Comparison of ENCODE assay signal across 14 mouse cellular contexts in the genomic region with DNA sequence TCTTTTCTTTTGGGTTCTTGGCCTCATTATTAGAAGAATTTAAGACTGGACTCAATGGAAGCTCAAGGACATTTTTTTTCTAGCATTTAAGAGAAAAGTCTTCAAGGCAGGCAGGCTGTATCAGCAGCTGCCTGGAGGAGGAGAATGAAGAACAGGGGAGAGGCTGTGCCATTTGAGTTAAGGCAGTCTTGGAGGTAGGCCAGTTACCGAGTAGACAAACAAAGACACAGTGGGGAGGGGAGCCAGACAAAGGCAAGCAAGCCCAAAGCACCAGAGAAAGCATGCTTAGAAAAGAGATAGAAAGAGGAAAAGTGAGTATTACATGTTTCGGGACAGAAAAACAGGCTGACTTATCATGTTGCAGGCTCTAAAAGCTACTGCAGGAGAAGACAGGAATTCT.
DNase-seq lines count a peak whose midpoint lies in the region; ATAC-seq lines count a peak whose summit lies in the region.
"Had no signal": no experiment of that assay in that cellular context is flagged by ENCODE, and none has a peak within 500 bp of the region (broad histone marks: within the 10 kb centered on the region; RNA-seq: fewer than 3 reads in every experiment).

No protein-coding gene starts in this region.

- H3K9me3 ChIP-seq in hindbrain, embryonic 14.5 days (ENCODE audit: control insufficient read depth, low read length), result no peaks in the 10 kb centered on the region
- H3K9me3 ChIP-seq in hindbrain, embryonic 13.5 days, result no peaks in the 10 kb centered on the region
- H3K9me3 ChIP-seq in forebrain, embryonic 14.5 days (replicated peaks; ENCODE audit: control insufficient read depth, low read length), result no peaks in the 10 kb centered on the region
- H3K9me3 ChIP-seq: limb, embryonic 10.5 days; liver, embryonic 13.5 days had no signal

- no peak overlapping the region for H3K9ac ChIP-seq in hindbrain, embryonic 14.5 days
- no peak overlapping the region for H3K9ac ChIP-seq in hindbrain, embryonic 13.5 days
- no peak overlapping the region for H3K9ac ChIP-seq in forebrain, embryonic 14.5 days (ENCODE audit: low read length)
- H3K9ac ChIP-seq: liver, embryonic 13.5 days had no signal

- H3K27ac ChIP-seq in hindbrain, embryonic 14.5 days, result no peak overlapping the region
- H3K27ac ChIP-seq in hindbrain, embryonic 13.5 days, result no peak overlapping the region
- H3K27ac ChIP-seq in forebrain, embryonic 14.5 days (ENCODE audit: low read depth, low read length), result no peak overlapping the region
- H3K27ac ChIP-seq: limb, embryonic 10.5 days; liver, embryonic 13.5 days had no signal

- no peak overlapping the region for H3K4me2 ChIP-seq in hindbrain, embryonic 14.5 days (replicated peaks)
- no peak overlapping the region for H3K4me2 ChIP-seq in hindbrain, embryonic 13.5 days
- H3K4me2 ChIP-seq in forebrain, embryonic 14.5 days (ENCODE audit: low read length), result no peak overlapping the region
- H3K4me2 ChIP-seq: liver, embryonic 13.5 days had no signal

- 29% methylated on average over 2 of the region's 2 CpGs for WGBS in hindbrain, embryonic 14.5 days
- 21% methylated on average over 2 of the region's 2 CpGs for WGBS in hindbrain, embryonic 13.5 days
- 2% methylated on average over 2 of the region's 2 CpGs for WGBS in forebrain, embryonic 14.5 days

- no peaks in the 10 kb centered on the region for H3K36me3 ChIP-seq in hindbrain, embryonic 14.5 days (replicated peaks; ENCODE audit: control insufficient read depth, insufficient read depth)
- H3K36me3 ChIP-seq in hindbrain, embryonic 13.5 days, result no peaks in the 10 kb centered on the region
- H3K36me3 ChIP-seq in forebrain, embryonic 14.5 days (ENCODE audit: control insufficient read depth, insufficient read depth, low read length), result no peaks in the 10 kb centered on the region
- H3K36me3 ChIP-seq: limb, embryonic 10.5 days; liver, embryonic 13.5 days had no signal

- DNase-seq in hindbrain, embryonic 14.5 days (ENCODE audit: low spot score), result peak; percentile 49
- DNase-seq in ovary, adult 18-20 months (ENCODE audit: low spot score), result peak; percentile 28
- DNase-seq in ovary, postnatal 14 days (ENCODE audit: low spot score), result no peak
- DNase-seq in forebrain, embryonic 14.5 days (ENCODE audit: low spot score), result peak; percentile 74
- DNase-seq in layer of hippocampus, postnatal 36 days, result peak; percentile 28 to 40
- DNase-seq in left cerebral cortex, adult 9 months (ENCODE audit: low spot score in 2 of 2), result no peak
- DNase-seq: adrenal gland, postnatal 36 days; cerebellum, postnatal 25 days; liver, embryonic 13.5 days; right cerebral cortex, postnatal 4 days had no signal

- no peaks in the 10 kb centered on the region for H3K27me3 ChIP-seq in hindbrain, embryonic 14.5 days (ENCODE audit: control insufficient read depth, insufficient read depth, low read length)
- H3K27me3 ChIP-seq in hindbrain, embryonic 13.5 days, result no peaks in the 10 kb centered on the region
- 0 out of 2 replicates have a peak, but pooled peaks cover 2% of the 10 kb centered on the region for H3K27me3 ChIP-seq in forebrain, embryonic 14.5 days (replicated peaks; ENCODE audit: control insufficient read depth, insufficient read depth, low read length)
- H3K27me3 ChIP-seq: liver, embryonic 13.5 days had no signal

- H3K4me1 ChIP-seq in hindbrain, embryonic 14.5 days (replicated peaks; ENCODE audit: control insufficient read depth, insufficient read depth, low read length), result 0 out of 2 replicates have a peak, but pooled peaks cover 7% of the 10 kb centered on the region
- H3K4me1 ChIP-seq in hindbrain, embryonic 13.5 days (replicated peaks), result peaks cover 14% of the 10 kb centered on the region
- H3K4me1 ChIP-seq in forebrain, embryonic 14.5 days (ENCODE audit: control insufficient read depth, insufficient read depth, low read length), result peaks cover 3% of the 10 kb centered on the region; the same call in 1 of the 2 replicates
- H3K4me1 ChIP-seq: limb, embryonic 10.5 days; liver, embryonic 13.5 days had no signal

- no peak for ATAC-seq in hindbrain, embryonic 14.5 days (ENCODE audit: low FRiP score)
- ATAC-seq in hindbrain, embryonic 13.5 days (ENCODE audit: low FRiP score), result no peak
- ATAC-seq in forebrain, embryonic 14.5 days, result peak; percentile 51; the same call in 1 of the 2 replicates
- ATAC-seq: activated CD4-positive, CD25-positive, alpha-beta regulatory T cell, adult 4 months; lung, postnatal 0 days had no signal

- no peak overlapping the region for H3K4me3 ChIP-seq in hindbrain, embryonic 14.5 days (replicated peaks; ENCODE audit: low read length)
- H3K4me3 ChIP-seq in hindbrain, embryonic 13.5 days, result no peak overlapping the region
- no peak overlapping the region for H3K4me3 ChIP-seq in forebrain, embryonic 14.5 days (ENCODE audit: low read depth, low read length)
- H3K4me3 ChIP-seq: limb, embryonic 10.5 days; liver, embryonic 13.5 days had no signal

Comparison
In these comparisons a context has a peak if more than half of its experiments do, and no peak if none do; other contexts are left out.
1. DNase-seq: peak in hindbrain, embryonic 14.5 days (single experiment), ovary, adult 18-20 months (single experiment), forebrain, embryonic 14.5 days (single experiment) and layer of hippocampus, postnatal 36 days (2 of 2); none in ovary, postnatal 14 days (single experiment) and left cerebral cortex, adult 9 months (0 of 2).